Mouse (Mus musculus) liver, embryonic 14.5 days (tissue): Measurements from ENCODE around the gene Arap1.

Source experiments
- CTCF ChIP-seq: IDR thresholded peaks from 2 replicates; pipeline ENCODE4 v1.5.1; 2016; ENCODE audit warnings: antibody characterized with exemption, low read depth, control low read depth
- EP300 ChIP-seq: IDR thresholded peaks from 2 replicates; pipeline ENCODE4 v1.6.1; 2016; ENCODE audit warnings: antibody characterized with exemption, low read depth

- no peak for TF ChIP-seq CTCF
- TF ChIP-seq EP300 = no peak
Measured at GRCm38 (mm10) chr7:101321218-101321827, 26.5 kb upstream of the Arap1 start.
